Mouse (Mus musculus): ENCODE data around the gene Ran. TPM values are rescaled to one million over a fixed set of nuclear protein-coding genes. Genes with fewer than 3 reads are reported as not detected.

Gene Ran
- polyA plus RNA-seq, 1 experiment, result 738 TPM

GRCm38 (mm10) chr5:129026171-129026570 is 6.3 kb downstream of the Ran start:
- TF ChIP-seq MYOD1 (IDR thresholded peaks at IDR 0.05; ENCODE audit: control insufficient read depth, insufficient read length, low read depth) (no peak), MYOG (IDR thresholded peaks at IDR 0.05; ENCODE audit: control insufficient read depth, extremely low read depth, insufficient read length) (no peak), USF1 (IDR thresholded peaks at IDR 0.05; ENCODE audit: low read depth) (no peak), FOSL1 (IDR thresholded peaks at IDR 0.05; ENCODE audit: insufficient read depth, low read length, poor library complexity, severe bottlenecking) (no peak), CEBPB (IDR thresholded peaks at IDR 0.05; ENCODE audit: low read depth) (no peak), MAX (IDR thresholded peaks at IDR 0.05) (no peak), CTCF (IDR thresholded peaks at IDR 0.05; ENCODE audit: control insufficient read depth, insufficient read depth, insufficient read length) (no peak)
- H3K27me3 ChIP-seq (ENCODE audit: control insufficient read depth, insufficient read depth, insufficient read length), result no peaks in the 10 kb centered on the region
- H3K36me3 ChIP-seq (ENCODE audit: control insufficient read depth, insufficient read depth), result peaks cover 52% of the 10 kb centered on the region
- H3K4me3 ChIP-seq (ENCODE audit: insufficient read depth, poor library complexity, severe bottlenecking), result no peak overlapping the region
- no peak overlapping the region for H3ac ChIP-seq (ENCODE audit: control insufficient read depth, insufficient read length, low read depth)
- H3K79me3 ChIP-seq (ENCODE audit: low read depth), result peaks cover 22% of the 10 kb centered on the region
- H3K79me2 ChIP-seq (ENCODE audit: control insufficient read depth, insufficient read depth), result peaks cover 32% of the 10 kb centered on the region

- H3K79me3 ChIP-seq (ENCODE audit: low read depth), result peaks cover 17% of the 10 kb centered on the region
- H3K79me2 ChIP-seq (ENCODE audit: control insufficient read depth, insufficient read depth), result peaks cover 28% of the 10 kb centered on the region
- H3ac ChIP-seq (ENCODE audit: control insufficient read depth, insufficient read length, low read depth), result no peak overlapping the region
- no peak overlapping the region for H3K4me3 ChIP-seq (ENCODE audit: insufficient read depth, poor library complexity, severe bottlenecking)
- H3K27me3 ChIP-seq (ENCODE audit: control insufficient read depth, insufficient read depth, insufficient read length), result no peaks in the 10 kb centered on the region
- H3K36me3 ChIP-seq (ENCODE audit: control insufficient read depth, insufficient read depth), result peaks cover 47% of the 10 kb centered on the region
- no peak for TF ChIP-seq CTCF (IDR thresholded peaks at IDR 0.05; ENCODE audit: control insufficient read depth, insufficient read depth, insufficient read length)
- TF ChIP-seq MAX (IDR thresholded peaks at IDR 0.05), result no peak
- TF ChIP-seq FOSL1 (IDR thresholded peaks at IDR 0.05; ENCODE audit: insufficient read depth, low read length, poor library complexity, severe bottlenecking), result no peak
- TF ChIP-seq MYOG (IDR thresholded peaks at IDR 0.05; ENCODE audit: control insufficient read depth, extremely low read depth, insufficient read length), result no peak
- no peak for TF ChIP-seq MYOD1 (IDR thresholded peaks at IDR 0.05; ENCODE audit: control insufficient read depth, insufficient read length, low read depth)
- no peak for TF ChIP-seq USF1 (IDR thresholded peaks at IDR 0.05; ENCODE audit: low read depth)
- no peak for TF ChIP-seq CEBPB (IDR thresholded peaks at IDR 0.05; ENCODE audit: low read depth)
These were observed 6.8 kb downstream of the Ran start for GRCm38 (mm10) chr5:129026637-129027036.

GRCm38 (mm10) chr5:129029131-129029723 is 9.4 kb downstream of the Ran start:
- no peaks in the 10 kb centered on the region for H3K27me3 ChIP-seq (ENCODE audit: control insufficient read depth, insufficient read depth, insufficient read length)

GRCm38 (mm10) chr5:129036678-129037077 is 16.8 kb downstream of the Ran start:
- Histone ChIP-seq H3ac (ENCODE audit: control insufficient read depth, insufficient read length, low read depth) (no peak overlapping the region), H3K4me3 (ENCODE audit: insufficient read depth, poor library complexity, severe bottlenecking) (no peak overlapping the region), H3K27me3 (ENCODE audit: control insufficient read depth, insufficient read depth, insufficient read length) (peaks cover 8% of the 10 kb centered on the region), H3K79me2 (ENCODE audit: control insufficient read depth, insufficient read depth) (no peaks in the 10 kb centered on the region), H3K79me3 (ENCODE audit: low read depth) (no peaks in the 10 kb centered on the region), H3K36me3 (ENCODE audit: control insufficient read depth, insufficient read depth) (no peaks in the 10 kb centered on the region)
- TF ChIP-seq MYOD1 (IDR thresholded peaks at IDR 0.05; ENCODE audit: control insufficient read depth, insufficient read length, low read depth) (no peak), USF1 (IDR thresholded peaks at IDR 0.05; ENCODE audit: low read depth) (no peak), MAX (IDR thresholded peaks at IDR 0.05) (no peak), CEBPB (IDR thresholded peaks at IDR 0.05; ENCODE audit: low read depth) (no peak), FOSL1 (IDR thresholded peaks at IDR 0.05; ENCODE audit: insufficient read depth, low read length, poor library complexity, severe bottlenecking) (no peak), CTCF (IDR thresholded peaks at IDR 0.05; ENCODE audit: control insufficient read depth, insufficient read depth, insufficient read length) (no peak)

More at GRCm38 (mm10) chr5:129029131-129029723, 9.4 kb downstream of the Ran start:
- Histone ChIP-seq H3K79me3 (ENCODE audit: low read depth) (peaks cover 2% of the 10 kb centered on the region), H3ac (ENCODE audit: control insufficient read depth, insufficient read length, low read depth) (no peak overlapping the region), H3K4me3 (ENCODE audit: insufficient read depth, poor library complexity, severe bottlenecking) (no peak overlapping the region), H3K36me3 (ENCODE audit: control insufficient read depth, insufficient read depth) (peaks cover 25% of the 10 kb centered on the region), H3K79me2 (ENCODE audit: control insufficient read depth, insufficient read depth) (peaks cover 2% of the 10 kb centered on the region)
- no peak for TF ChIP-seq MYOD1 (IDR thresholded peaks at IDR 0.05; ENCODE audit: control insufficient read depth, insufficient read length, low read depth)
- no peak for TF ChIP-seq USF1 (IDR thresholded peaks at IDR 0.05; ENCODE audit: low read depth)
- TF ChIP-seq CTCF (IDR thresholded peaks at IDR 0.05; ENCODE audit: control insufficient read depth, insufficient read depth, insufficient read length), result no peak
- TF ChIP-seq FOSL1 (IDR thresholded peaks at IDR 0.05; ENCODE audit: insufficient read depth, low read length, poor library complexity, severe bottlenecking), result no peak
- no peak for TF ChIP-seq MYOG (IDR thresholded peaks at IDR 0.05; ENCODE audit: control insufficient read depth, extremely low read depth, insufficient read length)
- no peak for TF ChIP-seq CEBPB (IDR thresholded peaks at IDR 0.05; ENCODE audit: low read depth)
- no peak for TF ChIP-seq MAX (IDR thresholded peaks at IDR 0.05)

- H3K36me3 ChIP-seq (ENCODE audit: control insufficient read depth, insufficient read depth), result no peaks in the 10 kb centered on the region
- H3K79me3 ChIP-seq (ENCODE audit: low read depth), result no peaks in the 10 kb centered on the region
- H3ac ChIP-seq (ENCODE audit: control insufficient read depth, insufficient read length, low read depth), result no peak overlapping the region
- no peak overlapping the region for H3K4me3 ChIP-seq (ENCODE audit: insufficient read depth, poor library complexity, severe bottlenecking)
- peaks cover 11% of the 10 kb centered on the region for H3K27me3 ChIP-seq (ENCODE audit: control insufficient read depth, insufficient read depth, insufficient read length)
- H3K79me2 ChIP-seq (ENCODE audit: control insufficient read depth, insufficient read depth), result no peaks in the 10 kb centered on the region
- no peak for TF ChIP-seq MAX (IDR thresholded peaks at IDR 0.05)
- TF ChIP-seq CTCF (IDR thresholded peaks at IDR 0.05; ENCODE audit: control insufficient read depth, insufficient read depth, insufficient read length), result no peak
- TF ChIP-seq MYOG (IDR thresholded peaks at IDR 0.05; ENCODE audit: control insufficient read depth, extremely low read depth, insufficient read length), result no peak
- TF ChIP-seq FOSL1 (IDR thresholded peaks at IDR 0.05; ENCODE audit: insufficient read depth, low read length, poor library complexity, severe bottlenecking), result no peak
- TF ChIP-seq CEBPB (IDR thresholded peaks at IDR 0.05; ENCODE audit: low read depth), result no peak
- TF ChIP-seq MYOD1 (IDR thresholded peaks at IDR 0.05; ENCODE audit: control insufficient read depth, insufficient read length, low read depth), result no peak
- TF ChIP-seq USF1 (IDR thresholded peaks at IDR 0.05; ENCODE audit: low read depth), result no peak
These were observed 17.9 kb downstream of the Ran start for GRCm38 (mm10) chr5:129037739-129038138.

Measured in C2C12 (cell line).